Mouse (Mus musculus) liver, embryonic 14.5 days (tissue): ENCODE measurements around the gene Rad54l2.

Experiments used
- CTCF ChIP-seq: IDR thresholded peaks from 2 replicates; pipeline ENCODE4 v1.5.1; 2016; ENCODE audit warnings: antibody characterized with exemption, low read depth, control low read depth
- EP300 ChIP-seq: IDR thresholded peaks from 2 replicates; pipeline ENCODE4 v1.6.1; 2016; ENCODE audit warnings: antibody characterized with exemption, low read depth

DNA sequence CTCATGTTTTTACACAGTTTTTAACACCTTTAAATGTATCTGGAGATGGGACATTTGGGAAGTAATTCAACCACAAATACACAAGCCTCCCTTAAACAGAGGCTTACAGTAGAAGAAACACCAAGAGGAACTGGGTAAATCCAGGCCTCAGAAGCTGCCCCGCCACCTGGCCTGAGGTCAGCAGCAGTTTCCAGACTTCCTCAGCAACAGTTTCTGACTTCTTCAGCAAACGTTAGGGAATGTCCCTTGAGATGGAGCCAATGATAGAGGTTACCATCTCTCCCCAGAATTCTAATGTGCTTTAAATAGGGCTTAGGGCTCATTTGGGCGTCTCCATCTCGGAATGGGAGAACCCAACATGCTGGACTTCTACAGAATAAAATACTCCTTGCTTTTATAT lies 10.7 kb downstream of the Rad54l2 start:
- no peak for TF ChIP-seq CTCF
- TF ChIP-seq EP300, result no peak
